Mouse (Mus musculus) stomach, postnatal 0 days (tissue): ENCODE data around the gene Sergef.

Source experiments
- CTCF ChIP-seq: IDR thresholded peaks from 2 replicates; pipeline ENCODE4 v1.5.1; 2016; ENCODE audit warnings: antibody characterized with exemption, low read depth, mild to moderate bottlenecking, moderate library complexity
- EP300 ChIP-seq: optimal IDR thresholded peaks from 2 replicates; pipeline ENCODE3; 2016; ENCODE audit warnings: antibody characterized with exemption

DNA sequence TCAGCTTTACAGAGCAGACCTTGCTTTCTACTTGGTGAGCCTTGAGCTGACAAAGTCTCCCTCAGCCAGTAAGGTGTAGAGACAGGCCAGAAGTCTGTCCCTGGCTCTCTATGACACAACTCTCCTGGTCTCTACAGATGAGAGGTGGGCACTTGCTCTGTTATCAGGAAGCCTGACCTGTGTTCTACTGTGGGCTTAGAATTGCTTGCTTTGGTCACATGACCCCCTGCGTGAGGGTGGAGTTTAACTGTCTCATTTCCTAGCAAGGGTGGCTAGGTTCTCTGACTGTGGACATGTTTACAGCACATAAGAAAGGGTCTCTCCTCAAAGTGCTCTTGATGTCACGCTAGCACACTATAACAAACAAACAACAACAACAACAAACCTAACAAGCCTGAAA, 79.5 kb downstream of the Sergef start:
- TF ChIP-seq CTCF (no peak), EP300 (no peak)
